10 mouse cellular contexts compared by ENCODE assay signal in the genomic region with DNA sequence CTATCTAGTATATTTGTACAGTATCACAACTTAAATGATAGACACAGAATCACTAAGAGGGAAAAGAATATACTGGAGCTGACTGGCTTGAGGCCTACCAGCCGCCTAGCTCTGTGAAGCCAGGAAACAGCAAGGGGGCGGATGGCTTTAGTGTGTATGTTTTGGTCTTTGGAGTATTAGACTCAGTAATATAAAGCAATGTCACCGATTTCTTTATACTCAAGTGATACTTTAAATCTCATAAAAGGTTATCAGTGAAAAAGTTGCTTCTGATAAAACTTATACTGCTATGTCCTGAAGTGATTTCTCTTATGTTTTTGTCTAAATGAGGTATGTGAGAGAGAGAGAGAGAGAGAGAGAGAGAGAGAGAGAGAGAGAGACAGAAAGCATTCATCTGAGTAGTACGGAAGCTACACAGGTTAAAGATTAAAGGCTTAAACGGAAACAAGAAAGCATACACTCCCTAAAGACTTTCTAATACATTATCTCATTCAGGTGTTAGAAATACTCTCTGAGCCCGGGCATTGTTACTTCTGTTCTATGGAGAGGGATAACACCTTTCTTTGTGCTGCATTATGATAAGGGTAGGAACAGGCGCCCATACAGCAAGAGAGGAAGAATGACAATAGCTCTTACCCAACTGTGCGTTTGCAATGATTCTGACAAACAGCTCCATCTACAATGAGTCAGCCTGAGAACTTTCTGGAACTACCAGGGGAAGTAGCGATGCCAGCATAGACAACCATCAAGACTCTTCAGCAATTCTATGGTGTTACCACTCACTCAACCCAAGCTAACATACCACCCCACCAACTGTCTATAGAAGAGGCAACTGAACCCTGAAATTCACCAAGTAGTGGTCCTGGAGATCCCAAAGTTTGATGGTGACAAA. TPM values are rescaled to one million over a fixed set of nuclear protein-coding genes. Genes with fewer than 3 reads are reported as not detected.
DNase-seq lines count a peak whose midpoint lies in the region; ATAC-seq lines count a peak whose summit lies in the region.
"Had no signal": no experiment of that assay in that cellular context is flagged by ENCODE, and none has a peak within 500 bp of the region (broad histone marks: within the 10 kb centered on the region; RNA-seq: fewer than 3 reads in every experiment).

No protein-coding gene starts in this region.

- 86% methylated on average over 9 of the region's 9 CpGs for WGBS in embryonic facial prominence, embryonic 13.5 days
- 87% methylated on average over 9 of the region's 9 CpGs for WGBS in embryonic facial prominence, embryonic 10.5 days
- 83% methylated on average over 9 of the region's 9 CpGs for WGBS in kidney, embryonic 16.5 days

- no peaks in the 10 kb centered on the region for H3K9me3 ChIP-seq in embryonic facial prominence, embryonic 13.5 days
- no peaks in the 10 kb centered on the region for H3K9me3 ChIP-seq in embryonic facial prominence, embryonic 10.5 days
- no peaks in the 10 kb centered on the region for H3K9me3 ChIP-seq in kidney, embryonic 16.5 days (ENCODE audit: low read length)

- DNase-seq in embryonic facial prominence, embryonic 10.5 days (ENCODE audit: low spot score) = no peak
- no peak for DNase-seq in kidney, postnatal 10 days
- peak; percentile 69 for DNase-seq in 416B (ENCODE audit: low read depth)
- no peak for DNase-seq in Muller cell, postnatal 12 days (ENCODE audit: inconsistent ontology term)
- no peak for DNase-seq in layer of hippocampus, postnatal 36 days
- DNase-seq: cerebellum, adult 18-20 months had no signal

- no peak for ATAC-seq in embryonic facial prominence, embryonic 13.5 days (ENCODE audit: insufficient number of reproducible peaks, insufficient read depth, low FRiP score, low TSS enrichment, low read depth)
- ATAC-seq in kidney, embryonic 16.5 days (ENCODE audit: low FRiP score, low TSS enrichment) = no peak
- peak; percentile 69 for ATAC-seq in granulocyte monocyte progenitor cell, adult 5-6 weeks (replicated peaks; ENCODE audit: poor library complexity, severe bottlenecking)

- H3K9ac ChIP-seq in embryonic facial prominence, embryonic 13.5 days = no peak overlapping the region
- H3K9ac ChIP-seq in kidney, embryonic 16.5 days (replicated peaks; ENCODE audit: low read length) = no peak overlapping the region

- H3K4me1 ChIP-seq in embryonic facial prominence, embryonic 13.5 days = peaks cover 13% of the 10 kb centered on the region
- peaks cover 11% of the 10 kb centered on the region; the same call in 1 of the 2 replicates for H3K4me1 ChIP-seq in embryonic facial prominence, embryonic 10.5 days
- H3K4me1 ChIP-seq in kidney, embryonic 16.5 days (ENCODE audit: insufficient read depth, low read length) = peaks cover 12% of the 10 kb centered on the region

- peak overlapping the region; percentile 64; the same call in 1 of the 2 replicates for H3K27ac ChIP-seq in embryonic facial prominence, embryonic 13.5 days
- no peak overlapping the region for H3K27ac ChIP-seq in embryonic facial prominence, embryonic 10.5 days (replicated peaks)
- peak overlapping the region; percentile 78 for H3K27ac ChIP-seq in kidney, embryonic 16.5 days (ENCODE audit: low read length)

- H3K4me2 ChIP-seq in embryonic facial prominence, embryonic 13.5 days = no peak overlapping the region
- H3K4me2 ChIP-seq in kidney, embryonic 16.5 days (replicated peaks; ENCODE audit: low read depth, low read length) = no peak overlapping the region

- H3K4me3 ChIP-seq in embryonic facial prominence, embryonic 13.5 days = no peak overlapping the region
- no peak overlapping the region for H3K4me3 ChIP-seq in embryonic facial prominence, embryonic 10.5 days
- H3K4me3 ChIP-seq in kidney, embryonic 16.5 days (ENCODE audit: low read length) = no peak overlapping the region
- H3K4me3 ChIP-seq: erythroblast, embryonic 14.5 days had no signal

- no peaks in the 10 kb centered on the region for H3K27me3 ChIP-seq in embryonic facial prominence, embryonic 13.5 days
- no peaks in the 10 kb centered on the region for H3K27me3 ChIP-seq in embryonic facial prominence, embryonic 10.5 days (replicated peaks; ENCODE audit: low read depth, poor library complexity, severe bottlenecking)
- no peaks in the 10 kb centered on the region for H3K27me3 ChIP-seq in kidney, embryonic 16.5 days (ENCODE audit: insufficient read depth, low read length)

- H3K36me3 ChIP-seq in embryonic facial prominence, embryonic 13.5 days = no peaks in the 10 kb centered on the region
- no peaks in the 10 kb centered on the region for H3K36me3 ChIP-seq in embryonic facial prominence, embryonic 10.5 days (replicated peaks)
- no peaks in the 10 kb centered on the region for H3K36me3 ChIP-seq in kidney, embryonic 16.5 days (ENCODE audit: insufficient read depth, low read length)

RNA-seq across cellular contexts. Expression of gene Stk17b, which starts 39.7 kb away (rescaled TPM):
- 10.2 and 15.0 TPM in 2 replicates for polyA plus RNA-seq in embryonic facial prominence, embryonic 13.5 days (2015; fragmentation: Nextera tagmentation; extraction: Ambion mirVana)
- polyA plus RNA-seq in embryonic facial prominence, embryonic 10.5 days (2016; fragmentation: Nextera tagmentation; extraction: Ambion mirVana) = 7.4 and 8.2 TPM in 2 replicates
- 15.8 and 20.8 TPM in 2 replicates for polyA plus RNA-seq in kidney, embryonic 16.5 days (2015; fragmentation: Nextera tagmentation; extraction: Ambion mirVana)
- 10.8 and 16.2 TPM in 2 replicates for total RNA-seq in granulocyte monocyte progenitor cell, adult 5-6 weeks (2014; fragmentation: Nextera tagmentation)
- 51.3 and 58.9 TPM in 2 replicates for total RNA-seq in granulocyte monocyte progenitor cell, adult 5-6 weeks (2017)
- 1 to 10 TPM; 4.9 to 6.2 TPM for total RNA-seq in layer of hippocampus, postnatal 36 days (2021)
